Mouse (Mus musculus): ENCODE measurements around the gene Rph3a.

Rph3a gene

DNA sequence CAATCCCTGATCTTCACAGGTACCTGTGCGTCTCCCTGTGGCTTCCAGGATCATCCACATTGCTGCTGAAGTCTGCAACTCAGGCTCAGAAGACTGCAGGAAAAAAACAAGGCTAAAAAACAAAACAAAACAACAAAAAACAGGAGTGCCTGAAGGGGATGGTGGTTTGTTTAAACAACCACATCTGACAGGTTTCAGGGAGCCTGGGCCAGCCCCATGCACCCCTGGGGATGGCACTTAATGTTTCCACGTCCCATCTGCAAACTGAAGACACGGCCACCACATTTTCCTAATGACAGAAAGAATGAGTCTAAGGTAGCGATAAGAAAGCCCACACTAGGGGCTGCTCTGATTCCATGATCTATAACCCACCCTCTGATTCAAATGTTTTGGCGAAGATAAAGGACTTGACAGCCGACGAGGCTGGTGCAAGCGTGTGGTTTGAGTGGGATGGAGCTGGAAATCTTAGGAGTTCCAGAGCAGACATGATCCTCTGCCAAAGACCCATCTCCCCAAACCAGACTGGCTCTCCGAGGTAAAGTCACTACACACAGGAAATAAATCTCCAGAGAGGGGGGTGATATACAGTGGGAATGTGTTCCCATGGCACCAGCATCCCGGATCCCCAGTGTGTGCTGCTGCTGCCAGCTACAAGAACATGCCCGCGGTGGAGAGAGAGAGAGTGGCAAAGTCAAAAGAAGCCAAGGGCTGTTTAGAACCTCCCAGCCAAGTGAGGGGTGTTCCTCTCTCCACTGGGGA lies at the start of gene Rph3a:
Gene Rph3a, minus strand, starts transcription at position 282 of the 759 bp plus-strand sequence.
- no peak for DNase-seq (ENCODE audit: low read depth, low spot score)

DNA sequence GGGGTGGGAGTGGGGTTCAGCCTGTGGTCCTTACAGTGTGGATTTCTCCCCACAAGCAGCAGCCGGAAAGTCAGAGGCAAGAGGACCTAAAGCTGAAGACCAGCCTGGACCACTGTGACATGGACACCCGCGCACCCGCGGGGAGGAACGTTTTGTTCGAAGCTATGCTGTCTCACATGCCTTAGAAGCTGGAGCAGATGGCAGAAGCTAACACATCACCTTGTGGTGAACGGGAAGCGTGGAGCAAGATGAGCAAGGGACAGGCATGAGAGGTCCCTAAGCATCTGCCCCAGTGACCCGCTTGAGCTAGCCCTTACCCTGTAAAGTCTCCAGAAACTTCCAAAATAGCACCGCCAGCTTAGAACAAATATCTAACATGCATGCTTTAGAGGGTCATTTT lies 48.4 kb upstream of the Rph3a start:
- DNase-seq (ENCODE audit: low read depth, low spot score), result no peak

DNA sequence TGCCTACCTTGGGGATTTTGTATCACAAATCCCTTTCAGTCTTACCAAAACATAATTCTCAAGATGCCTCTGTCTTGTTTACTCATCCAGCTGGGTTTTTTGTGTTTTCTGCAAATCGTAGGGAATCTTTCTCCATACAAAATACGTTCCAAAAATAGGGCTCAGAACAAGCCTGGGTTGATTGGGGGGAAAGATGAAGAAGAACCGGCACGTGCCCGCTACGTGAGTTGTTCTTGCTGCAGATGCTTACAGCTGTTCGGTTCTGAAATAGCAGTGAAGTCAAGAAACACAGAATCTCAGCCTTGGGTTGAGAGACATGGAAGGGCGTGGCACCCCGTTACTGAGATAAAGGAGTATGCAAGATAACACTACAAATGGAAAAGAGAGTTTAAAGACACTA lies 44.0 kb upstream of the Rph3a start:
- no peak for DNase-seq (ENCODE audit: low read depth, low spot score)

DNA sequence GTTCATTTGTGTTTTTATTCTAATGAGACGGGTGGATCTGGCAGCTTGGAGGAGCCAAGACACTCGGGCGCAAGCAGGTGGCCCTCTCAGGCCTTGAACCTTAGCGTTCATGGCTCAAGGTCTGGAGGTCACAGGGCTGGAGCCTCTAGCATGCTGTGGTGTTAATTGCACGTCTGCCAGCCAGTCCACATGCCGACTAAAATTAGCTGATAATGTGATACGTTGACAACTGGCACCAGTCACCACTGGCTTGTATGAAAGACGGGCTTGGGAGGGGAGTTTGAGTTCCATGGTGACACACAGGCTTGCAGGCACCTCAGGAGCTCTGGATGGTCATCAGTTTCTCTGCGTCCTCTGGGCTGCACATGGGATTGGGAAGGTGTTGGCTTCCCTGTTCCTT lies 31.9 kb upstream of the Rph3a start:
- no peak for DNase-seq (ENCODE audit: low read depth, low spot score)

GRCm38 (mm10) chr5:121039465-121039864 lies 29.6 kb upstream of the Rph3a start:
- no peak for DNase-seq (ENCODE audit: low read depth, low spot score)

DNA sequence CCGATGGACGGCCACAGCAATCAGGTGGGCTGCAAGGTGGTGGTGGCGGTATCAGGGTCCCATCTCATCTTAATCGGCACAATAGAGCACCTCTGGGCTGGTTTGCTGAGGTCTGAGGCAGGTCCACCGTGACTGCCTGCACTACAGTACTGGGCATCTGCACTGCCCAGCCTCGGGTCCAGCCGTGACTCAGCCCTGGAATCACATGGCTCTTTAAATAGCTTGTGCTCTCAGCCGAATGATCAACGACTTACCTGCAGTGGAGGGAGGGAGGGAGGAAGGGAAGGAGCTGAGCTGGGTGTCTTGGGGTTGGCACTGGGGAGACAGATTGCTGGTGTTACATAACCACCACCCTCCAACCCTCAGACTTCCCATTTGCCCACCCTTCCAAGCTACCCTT lies 20.3 kb upstream of the Rph3a start:
- DNase-seq (ENCODE audit: low read depth, low spot score), result no peak

- no peak for DNase-seq (ENCODE audit: low read depth, low spot score)
Measured at GRCm38 (mm10) chr5:121019505-121019904, 9.6 kb upstream of the Rph3a start.

DNA sequence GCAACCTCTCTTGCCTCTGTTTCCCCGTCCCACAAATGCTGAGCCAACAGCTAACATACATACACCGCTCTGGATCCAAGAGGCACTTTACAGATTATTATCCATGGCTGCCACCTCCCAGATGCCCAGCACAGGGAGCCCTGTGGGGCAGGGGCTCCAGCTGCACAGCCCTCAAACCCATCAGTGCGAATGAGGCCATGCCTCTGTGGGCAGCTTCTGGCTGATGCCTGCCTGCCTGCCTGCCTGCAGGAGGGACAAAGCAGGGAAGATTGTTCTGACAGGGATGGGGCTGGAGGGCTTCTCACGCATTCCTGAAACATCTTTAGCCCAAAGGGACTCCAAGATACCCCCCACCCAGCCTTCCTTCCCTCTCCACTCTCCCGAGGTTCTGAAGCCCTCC lies 7.8 kb upstream of the Rph3a start:
- no peak for DNase-seq (ENCODE audit: low read depth, low spot score)

- DNase-seq (ENCODE audit: low read depth, low spot score), result no peak
Measured at GRCm38 (mm10) chr5:121016405-121016804, 6.5 kb upstream of the Rph3a start.

DNA sequence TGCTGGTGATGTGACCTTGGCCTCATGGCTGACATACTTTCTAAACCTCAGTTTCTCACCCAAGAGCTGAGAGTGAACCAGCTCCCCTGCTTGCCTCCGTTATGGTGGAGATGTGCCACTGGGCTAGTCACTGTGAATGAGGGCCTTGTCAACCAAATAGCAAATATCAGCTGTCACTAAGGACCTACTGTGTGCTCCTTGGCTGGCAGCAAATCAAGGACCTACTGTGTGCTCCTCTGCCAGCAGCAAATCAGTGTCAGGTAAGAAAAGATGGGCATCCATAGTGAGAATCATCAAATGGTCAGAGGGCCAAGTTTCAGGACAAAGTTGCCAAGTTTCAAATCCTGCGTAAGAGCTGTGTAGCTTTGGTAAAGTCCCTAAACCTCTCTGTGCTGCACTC lies 4.6 kb upstream of the Rph3a start:
- DNase-seq (ENCODE audit: low read depth, low spot score), result no peak

DNA sequence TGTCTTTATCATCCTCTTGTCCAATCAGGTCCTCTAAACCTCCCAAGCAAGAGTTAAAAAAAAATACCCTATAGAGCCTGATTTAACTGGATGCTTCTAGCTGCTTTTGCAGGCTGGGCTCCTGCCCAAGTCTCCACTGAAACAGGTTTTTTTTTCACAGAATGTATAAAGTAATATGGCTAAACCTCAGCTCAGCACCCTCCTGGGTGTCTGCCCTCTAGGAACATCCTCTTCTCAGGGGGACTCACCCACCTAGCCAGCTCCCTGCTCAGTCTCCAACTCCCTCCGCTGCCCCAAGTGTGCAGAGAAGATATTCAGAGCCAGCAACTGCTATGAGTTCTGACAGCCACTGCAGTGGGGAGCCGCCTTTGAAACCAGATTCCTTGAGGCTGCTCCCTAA lies 2.1 kb upstream of the Rph3a start:
- DNase-seq (ENCODE audit: low read depth, low spot score), result no peak

GRCm38 (mm10) chr5:121009406-121009805 lies 486 bp downstream of the Rph3a start:
- DNase-seq (ENCODE audit: low read depth, low spot score), result peak; percentile 69

- DNase-seq (ENCODE audit: low read depth, low spot score), result no peak
Measured at GRCm38 (mm10) chr5:121008411-121009239, 1.3 kb downstream of the Rph3a start.

- no peak for DNase-seq (ENCODE audit: low read depth, low spot score)
Measured at GRCm38 (mm10) chr5:121007563-121007962, 2.3 kb downstream of the Rph3a start.

DNA sequence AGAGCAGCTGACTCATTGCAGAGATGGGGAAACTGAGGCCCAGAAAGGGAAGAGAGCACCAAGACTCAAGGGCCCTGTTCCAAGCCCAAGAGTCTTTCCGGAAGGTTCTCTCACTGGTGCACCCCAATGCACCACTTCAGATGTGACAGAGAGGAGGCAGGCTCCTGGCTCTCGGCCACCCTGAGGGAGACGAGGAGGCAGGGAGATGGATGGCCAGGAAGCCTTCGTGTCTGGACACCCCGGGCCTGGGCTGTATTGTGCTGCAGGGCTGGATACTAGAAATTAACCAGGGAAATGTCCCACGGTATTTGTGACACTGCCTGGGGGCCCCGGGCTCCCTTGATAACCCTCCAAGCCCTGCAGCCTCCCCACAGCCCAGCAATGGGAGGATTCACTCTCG lies 2.8 kb downstream of the Rph3a start:
- no peak for DNase-seq (ENCODE audit: low read depth, low spot score)

DNA sequence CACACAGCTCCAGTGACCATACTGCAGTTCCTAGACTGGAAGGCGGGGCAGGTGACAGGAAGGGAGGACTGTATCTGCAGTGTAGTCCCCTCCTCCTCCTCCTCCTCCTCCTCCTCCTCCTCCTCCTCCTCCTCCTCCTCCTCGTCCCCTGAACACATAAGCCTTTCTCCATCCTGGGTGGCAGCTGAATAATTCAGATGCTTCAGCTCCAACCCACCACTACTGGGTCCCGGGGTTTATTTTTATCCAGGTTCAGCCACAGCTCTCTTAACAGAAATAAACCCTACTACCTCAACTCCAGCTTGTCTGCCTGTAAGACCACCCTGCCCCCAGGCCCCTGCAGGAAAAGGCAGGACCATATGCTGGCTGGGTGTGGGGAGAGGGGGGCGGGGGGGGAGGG lies 3.7 kb downstream of the Rph3a start:
- DNase-seq (ENCODE audit: low read depth, low spot score), result no peak

- DNase-seq (ENCODE audit: low read depth, low spot score), result no peak
Measured at GRCm38 (mm10) chr5:121003781-121004180, 6.1 kb downstream of the Rph3a start.

- DNase-seq (ENCODE audit: low read depth, low spot score), result no peak
Measured at GRCm38 (mm10) chr5:120999573-120999972, 10.3 kb downstream of the Rph3a start.

GRCm38 (mm10) chr5:120988373-120988772 lies 21.5 kb downstream of the Rph3a start:
- DNase-seq (ENCODE audit: low read depth, low spot score), result no peak

- no peak for DNase-seq (ENCODE audit: low read depth, low spot score)
Measured at GRCm38 (mm10) chr5:120983029-120983428, 26.9 kb downstream of the Rph3a start.

GRCm38 (mm10) chr5:120981211-120981610 lies 28.7 kb downstream of the Rph3a start:
- no peak for DNase-seq (ENCODE audit: low read depth, low spot score)

DNA sequence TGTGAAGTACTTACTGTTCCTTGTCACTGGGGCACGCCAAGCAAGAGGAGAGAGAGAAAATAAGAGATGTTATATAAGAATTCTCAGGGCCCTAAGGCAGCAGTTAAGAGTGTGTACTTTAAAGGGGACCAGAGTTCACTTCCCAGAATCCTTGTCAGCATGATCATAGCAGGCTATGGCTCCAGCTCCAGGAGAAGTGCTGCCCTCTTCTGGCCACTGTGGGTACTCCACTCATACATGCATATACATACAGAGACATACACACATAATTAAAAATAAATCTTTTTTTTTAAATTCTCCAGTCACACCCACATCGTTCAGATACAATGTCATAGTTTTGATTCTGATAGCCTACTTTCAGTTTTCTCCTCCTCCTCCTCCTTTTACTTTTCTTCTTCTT lies 29.8 kb downstream of the Rph3a start:
- DNase-seq (ENCODE audit: low read depth, low spot score), result no peak

DNA sequence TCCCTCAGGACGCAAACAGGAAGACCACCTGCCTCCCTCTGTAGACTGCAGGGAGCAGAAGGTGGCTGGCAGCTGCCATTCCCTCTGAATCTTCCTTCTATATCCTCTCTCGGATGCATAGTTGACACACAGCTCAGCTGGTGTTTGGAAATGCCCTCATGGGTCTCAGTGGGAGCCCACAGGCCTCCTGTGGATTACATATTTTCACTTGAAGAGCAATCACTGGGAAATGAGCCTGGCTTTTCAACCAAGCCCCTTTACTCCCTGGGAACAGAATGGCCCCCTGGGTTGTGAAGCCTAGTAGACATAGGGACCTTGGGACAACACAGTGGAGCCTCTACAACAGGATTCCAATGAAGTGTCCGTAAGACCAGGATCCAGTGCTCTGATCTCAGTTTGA lies 33.8 kb downstream of the Rph3a start:
- no peak for DNase-seq (ENCODE audit: low read depth, low spot score)
